In genomic region chr7:118154150-118154549, GRCm38 (mm10) we compare ENCODE assay signal across 14 mouse cellular contexts.
"Had no signal": no experiment of that assay in that cellular context is flagged by ENCODE, and none has a peak within 500 bp of the region (broad histone marks: within the 10 kb centered on the region; RNA-seq: fewer than 3 reads in every experiment).

No protein-coding gene starts in this region.

- H3K4me3 ChIP-seq: limb, embryonic 15.5 days; liver, embryonic 12.5 days; midbrain, embryonic 10.5 days; myocyte; neural tube, embryonic 15.5 days; stomach, embryonic 15.5 days had no signal

- H3K27ac ChIP-seq: limb, embryonic 15.5 days; liver, embryonic 12.5 days; midbrain, embryonic 10.5 days; neural tube, embryonic 15.5 days; stomach, embryonic 15.5 days had no signal

- DNase-seq: kidney, adult 18-20 months; kidney, postnatal 10 days; lung, embryonic 14.5 days; lung, postnatal 10 days; lung, postnatal 4 days; midbrain, embryonic 14.5 days; thymus, postnatal 36 days had no signal

- ATAC-seq: inflammation-experienced regulatory T-cells, adult 6 months; liver, embryonic 12.5 days had no signal
